Comparison of ENCODE assay signal across 8 mouse cellular contexts in genomic region chr19:21738591-21739280, GRCm38 (mm10). TPM values are rescaled to one million over a fixed set of nuclear protein-coding genes. Genes with fewer than 3 reads are reported as not detected.
DNase-seq lines count a peak whose midpoint lies in the region; ATAC-seq and TF ChIP-seq lines count a peak whose summit lies in the region.

No protein-coding gene starts in this region.

- H3K4me1 ChIP-seq in cerebellum, adult 2 months (ENCODE audit: control insufficient read depth, insufficient read depth, low read length), result peaks cover 21% of the 10 kb centered on the region; the same call in 1 of the 2 replicates
- H3K4me1 ChIP-seq in kidney, embryonic 14.5 days (ENCODE audit: control insufficient read depth, insufficient read depth, low read length), result no peaks in the 10 kb centered on the region
- H3K4me1 ChIP-seq in CH12.LX (ENCODE audit: control insufficient read depth in 1 of 2, insufficient read depth in 2 of 2), result 0 out of 4 replicates have a peak, but pooled peaks cover 2 to 4% of the 10 kb centered on the region in 2 experiments
- peaks cover 10% of the 10 kb centered on the region; the same call in 1 of the 2 replicates for H3K4me1 ChIP-seq in intestine, embryonic 16.5 days (ENCODE audit: control insufficient read depth, insufficient read depth, low read length)

- TF ChIP-seq EP300 in CH12.LX (IDR thresholded peaks at IDR 0.05; ENCODE audit: low read length), result no peak

- no peaks in the 10 kb centered on the region for H3K9me3 ChIP-seq in kidney, embryonic 14.5 days (ENCODE audit: control insufficient read depth, low read length)
- no peaks in the 10 kb centered on the region for H3K9me3 ChIP-seq in CH12.LX (replicated peaks; ENCODE audit: low read length)
- H3K9me3 ChIP-seq in intestine, embryonic 16.5 days (ENCODE audit: control insufficient read depth, low read length), result no peaks in the 10 kb centered on the region

- TF ChIP-seq RAD21 in CH12.LX (IDR thresholded peaks at IDR 0.05; ENCODE audit: low read depth, low read length), result no peak

- H3K79me2 ChIP-seq in CH12.LX (replicated peaks; ENCODE audit: control insufficient read depth, extremely low read depth, insufficient read depth, poor library complexity, severe bottlenecking), result no peaks in the 10 kb centered on the region

- dilution Hi-C loops in CH12.LX (cut with MboI; ENCODE audit: extremely low pct_ligation_motif_present, extremely low pct_unique_long_range_greater_than_20kb, low sequenced_read_pairs), result no loop called here

- no peak for TF ChIP-seq POLR2A in cerebellum, adult 2 months (IDR thresholded peaks at IDR 0.05; ENCODE audit: borderline replicate concordance, insufficient read depth, low read length)
- TF ChIP-seq POLR2A in CH12.LX (IDR thresholded peaks at IDR 0.05; ENCODE audit: low read depth, low read length), result no peak

- H3K4me2 ChIP-seq in kidney, embryonic 14.5 days (replicated peaks; ENCODE audit: low read depth, low read length), result no peak overlapping the region
- no peak overlapping the region for H3K4me2 ChIP-seq in CH12.LX (ENCODE audit: insufficient read depth, low read depth, poor library complexity, severe bottlenecking)
- no peak overlapping the region for H3K4me2 ChIP-seq in intestine, embryonic 16.5 days (ENCODE audit: low read depth, low read length)

- no peak overlapping the region for H3K4me3 ChIP-seq in cerebellum, adult 2 months (replicated peaks; ENCODE audit: insufficient read depth, low read depth, low read length)
- no peak overlapping the region for H3K4me3 ChIP-seq in kidney, embryonic 14.5 days (ENCODE audit: low read length)
- H3K4me3 ChIP-seq in CH12.LX (replicated peaks in 1 of 3; ENCODE audit: low read depth in 2 of 3, low read length in 2 of 3, poor library complexity in 1 of 3), result no peak overlapping the region
- no peak overlapping the region for H3K4me3 ChIP-seq in intestine, embryonic 16.5 days (ENCODE audit: low read length)

- no peak for TF ChIP-seq CTCF in cerebellum, adult 2 months (IDR thresholded peaks at IDR 0.05; ENCODE audit: borderline replicate concordance, insufficient read depth, low read depth, low read length)
- TF ChIP-seq CTCF in CH12.LX (conservative IDR thresholded peaks at IDR 0.05 in 1 of 2, IDR thresholded peaks at IDR 0.05 in 1 of 2; ENCODE audit: low read depth in 2 of 2, low read length in 2 of 2), result no peak

- H3K9ac ChIP-seq in kidney, embryonic 14.5 days (ENCODE audit: low read depth, low read length), result no peak overlapping the region
- no peak overlapping the region for H3K9ac ChIP-seq in CH12.LX (ENCODE audit: insufficient read depth, low read depth)
- H3K9ac ChIP-seq in intestine, embryonic 16.5 days (ENCODE audit: low read depth, low read length), result no peak overlapping the region

- ATAC-seq in kidney, embryonic 14.5 days (ENCODE audit: low FRiP score, low TSS enrichment), result no peak
- ATAC-seq in intestine, embryonic 16.5 days, result peak; percentile 63

- no peaks in the 10 kb centered on the region for H3K36me3 ChIP-seq in kidney, embryonic 14.5 days (ENCODE audit: control insufficient read depth, insufficient read depth, low read length)
- H3K36me3 ChIP-seq in CH12.LX (replicated peaks in 1 of 2; ENCODE audit: control insufficient read depth in 1 of 2, insufficient read depth in 1 of 2, low read length in 1 of 2), result no peaks in the 10 kb centered on the region
- no peaks in the 10 kb centered on the region for H3K36me3 ChIP-seq in intestine, embryonic 16.5 days (ENCODE audit: control insufficient read depth, insufficient read depth, low read length)

- 53% methylated on average over 18 of the region's 18 CpGs for WGBS in cerebellum, adult 2 months
- WGBS in kidney, embryonic 14.5 days, result 93% methylated on average over 18 of the region's 18 CpGs
- 86% methylated on average over 18 of the region's 18 CpGs for WGBS in intestine, embryonic 16.5 days

- H3K27me3 ChIP-seq in cerebellum, adult 2 months (ENCODE audit: control insufficient read depth, insufficient read depth, low read length), result no peaks in the 10 kb centered on the region
- H3K27me3 ChIP-seq in kidney, embryonic 14.5 days (ENCODE audit: control insufficient read depth, insufficient read depth, low read length), result no peaks in the 10 kb centered on the region
- H3K27me3 ChIP-seq in CH12.LX (replicated peaks), result no peaks in the 10 kb centered on the region
- no peaks in the 10 kb centered on the region for H3K27me3 ChIP-seq in intestine, embryonic 16.5 days (replicated peaks; ENCODE audit: control insufficient read depth, insufficient read depth, low read length)

- DNase-seq in cerebellum, adult 2 months, result no peak
- no peak for DNase-seq in cerebellum, adult 9-11 months
- DNase-seq in kidney, postnatal 4 days, result no peak
- no peak for DNase-seq in CH12.LX (ENCODE audit: extremely low read depth)
- DNase-seq in thymus, postnatal 14 days, result no peak
- no peak for DNase-seq in thymus, postnatal 25 days

- in situ Hi-C loops in CH12.LX (cut with MboI; ENCODE audit: low pct_ligation_motif_present, low pct_unique_long_range_greater_than_20kb, low sequenced_read_pairs), result loop anchor here (5.0 to 25.0 kb wide), 2 partner anchors 161 to 701 kb away; no protein-coding TSS in a partner anchor

- H3K27ac ChIP-seq in cerebellum, adult 2 months (ENCODE audit: insufficient read depth, low read length), result peak overlapping the region; percentile 84
- H3K27ac ChIP-seq in kidney, embryonic 14.5 days (ENCODE audit: low read depth, low read length), result peak overlapping the region; percentile 38; the same call in 1 of the 2 replicates
- peak overlapping the region; percentile 44; the same call in 1 of the 2 replicates for H3K27ac ChIP-seq in CH12.LX (ENCODE audit: insufficient read depth, low read depth)
- peak overlapping the region; percentile 79 for H3K27ac ChIP-seq in intestine, embryonic 16.5 days (ENCODE audit: low read length)

TF ChIP-seq in CH12.LX, 34 proteins besides CTCF, POLR2A, EP300 and RAD21:
- TF ChIP-seq USF1 (IDR thresholded peaks at IDR 0.05; ENCODE audit: low read depth, low read length) (no peak), KAT2A (IDR thresholded peaks at IDR 0.05; ENCODE audit: insufficient replicate concordance, low read length) (no peak), JUND (conservative IDR thresholded peaks at IDR 0.05; ENCODE audit: low read depth, low read length) (no peak), ELF1 (IDR thresholded peaks at IDR 0.05; ENCODE audit: low read depth, low read length) (no peak), NELFE (IDR thresholded peaks at IDR 0.05; ENCODE audit: low read depth, low read length) (no peak)

RNA-seq across cellular contexts. Expression of gene Cemip2, which starts 39.4 kb away (rescaled TPM):
- polyA plus RNA-seq in cerebellum, adult 2 months (2012; rRNA removed), result 9.9 and 11.0 TPM in 2 replicates
- polyA plus RNA-seq in kidney, embryonic 14.5 days (2014; fragmentation: Nextera tagmentation; extraction: Ambion mirVana), result 16.6 and 26.8 TPM in 2 replicates
- total RNA-seq in CH12.LX (2012; rRNA removed) (7.2 and 8.5 TPM in 2 replicates), CH12.LX (2014; rRNA removed) (7.9 TPM in 2 replicates)
- polyA plus RNA-seq in CH12.LX (2012; ENCODE audit: insufficient read length, low read depth), result 6.4 and 7.4 TPM in 2 replicates
- 7.3 and 8.0 TPM in 2 replicates for polyA plus RNA-seq in intestine, embryonic 16.5 days (2015; fragmentation: Nextera tagmentation; extraction: Ambion mirVana)
